Mouse (Mus musculus) liver, embryonic 12.5 days (tissue): ENCODE measurements around the gene Osbpl6. TPM values are rescaled to one million over a fixed set of nuclear protein-coding genes. Genes with fewer than 3 reads are reported as not detected.
A peak's percentile ranks its signal among the peaks of the same experiment; 100 is the strongest.

Experiments used
- ATAC-seq: fragments of 200-750 bp; cut with Nextera tagmentation; 2 replicates; pipeline ENCODE4 v1.8.0; 2017; ENCODE audit warnings: moderate number of reproducible peaks, mild to moderate bottlenecking, moderate library complexity
- H3K27ac ChIP-seq: fragments of 300-500 bp; sonication (generic); 2 replicates; pipeline ENCODE4 v1.5.1; 2016; ENCODE audit warnings: mild to moderate bottlenecking
- H3K27me3 ChIP-seq: fragments of 300-500 bp; sonication (generic); replicated peaks from 2 replicates; pipeline ENCODE4 v1.6.1; 2016; ENCODE audit warnings: mild to moderate bottlenecking, moderate library complexity
- H3K36me3 ChIP-seq: fragments of 300-500 bp; sonication (generic); 2 replicates; pipeline ENCODE4 v1.6.1; 2016; ENCODE audit warnings: mild to moderate bottlenecking, moderate library complexity
- H3K4me1 ChIP-seq: fragments of 300-500 bp; sonication (generic); 2 replicates; pipeline ENCODE4 v1.6.1; 2016
- H3K4me2 ChIP-seq: fragments of 300-500 bp; sonication (generic); 2 replicates; pipeline ENCODE4 v1.6.1; 2016; ENCODE audit warnings: mild to moderate bottlenecking, moderate library complexity
- H3K4me3 ChIP-seq: fragments of 300-500 bp; sonication (generic); 2 replicates; pipeline ENCODE4 v1.5.1; 2016; ENCODE audit warnings: mild to moderate bottlenecking, moderate library complexity
- H3K9ac ChIP-seq: fragments of 300-500 bp; sonication (generic); 2 replicates; pipeline ENCODE4 v1.6.1; 2016; ENCODE audit warnings: mild to moderate bottlenecking, moderate library complexity
- H3K9me3 ChIP-seq: fragments of 300-500 bp; sonication (generic); replicated peaks from 2 replicates; pipeline ENCODE4 v1.6.1; 2016; ENCODE audit warnings: mild to moderate bottlenecking, moderate library complexity
- WGBS: fragments of 180-500 bp; shearing (Covaris S2); methylation state at CpG from one replicate; pipeline ENCODE4 v1.1.7; 2016; ENCODE audit not compliant: insufficient replicate concordance; 5-methylcytosine and 5-hydroxymethylcytosine counted together
- polyA plus RNA-seq: library from polyadenylated mRNA; unstranded; fragments of >200 nt; fragmentation: Nextera tagmentation; extraction: Ambion mirVana; gene quantifications from 2 replicates; pipeline ENCODE4 v1.2.1, GENCODE M21; 2016

Gene Osbpl6
- 1.5 and 1.9 TPM in 2 replicates for polyA plus RNA-seq

- H3K4me2 ChIP-seq = peak within 1 kb of the TSS; percentile 75
- H3K9me3 ChIP-seq = no peaks in the 10 kb centered on the region
- peaks cover 72% of the 10 kb centered on the region for H3K27me3 ChIP-seq
- WGBS = under 1% methylated on average over 71 of the region's 89 CpGs
- H3K4me1 ChIP-seq = 0 out of 2 replicates have a peak, but pooled peaks cover 13% of the 10 kb centered on the region
- no peaks in the 10 kb centered on the region for H3K36me3 ChIP-seq
- peak within 1 kb of the TSS; percentile 60 for H3K9ac ChIP-seq
- ATAC-seq = peak; percentile 73
- no peak within 1 kb of the TSS for H3K27ac ChIP-seq
- H3K4me3 ChIP-seq = peak within 1 kb of the TSS; percentile 62
These were observed at the start of gene Osbpl6 for GRCm38 (mm10) chr2:76406151-76406936. Osbpl6 (plus strand) TSS chr2:76406508.

- no peaks in the 10 kb centered on the region for H3K4me1 ChIP-seq
- no peaks in the 10 kb centered on the region for H3K27me3 ChIP-seq
- no peaks in the 10 kb centered on the region for H3K36me3 ChIP-seq
- H3K27ac ChIP-seq = no peak within 1 kb of the TSS
- H3K4me2 ChIP-seq = no peak within 1 kb of the TSS
- H3K9me3 ChIP-seq = no peaks in the 10 kb centered on the region
- 74% methylated on average over 11 of the region's 11 CpGs for WGBS
- no peak within 1 kb of the TSS for H3K4me3 ChIP-seq
- H3K9ac ChIP-seq = no peak within 1 kb of the TSS
- ATAC-seq = no peak
These were observed 46.1 kb upstream of the Osbpl6 start, which contains the start of gene Cyct for GRCm38 (mm10) chr2:76360226-76360625. Cyct (minus strand) TSS chr2:76360450.

GRCm38 (mm10) chr2:76362111-76362510 lies 44.2 kb upstream of the Osbpl6 start:
- H3K27ac ChIP-seq = no peak overlapping the region
- no peak overlapping the region for H3K4me2 ChIP-seq
- H3K9ac ChIP-seq = no peak overlapping the region
- no peaks in the 10 kb centered on the region for H3K9me3 ChIP-seq
- no peak for ATAC-seq
- H3K4me3 ChIP-seq = no peak overlapping the region
- no peaks in the 10 kb centered on the region for H3K4me1 ChIP-seq
- WGBS = 41% methylated on average over 2 of the region's 2 CpGs
- H3K36me3 ChIP-seq = no peaks in the 10 kb centered on the region
- no peaks in the 10 kb centered on the region for H3K27me3 ChIP-seq

GRCm38 (mm10) chr2:76365811-76366210 lies 40.5 kb upstream of the Osbpl6 start:
- Histone ChIP-seq H3K27ac (no peak overlapping the region), H3K4me3 (no peak overlapping the region), H3K4me2 (no peak overlapping the region), H3K9ac (no peak overlapping the region), H3K9me3 (no peaks in the 10 kb centered on the region), H3K27me3 (no peaks in the 10 kb centered on the region), H3K4me1 (peaks cover 15% of the 10 kb centered on the region), H3K36me3 (no peaks in the 10 kb centered on the region)
- no peak for ATAC-seq
- 57% methylated on average over 4 of the region's 4 CpGs for WGBS

GRCm38 (mm10) chr2:76367188-76367922 lies 39.0 kb upstream of the Osbpl6 start:
- H3K4me3 ChIP-seq = no peak overlapping the region
- no peaks in the 10 kb centered on the region for H3K9me3 ChIP-seq
- no peaks in the 10 kb centered on the region for H3K27me3 ChIP-seq
- H3K4me1 ChIP-seq = peaks cover 31% of the 10 kb centered on the region
- WGBS = 14% methylated on average over 9 of the region's 9 CpGs
- H3K36me3 ChIP-seq = peaks cover 4% of the 10 kb centered on the region; the same call in 1 of the 2 replicates
- no peak overlapping the region for H3K27ac ChIP-seq
- no peak overlapping the region for H3K9ac ChIP-seq
- ATAC-seq = no peak
- no peak overlapping the region for H3K4me2 ChIP-seq

GRCm38 (mm10) chr2:76368861-76369660 lies 37.2 kb upstream of the Osbpl6 start:
- 48% methylated on average over 12 of the region's 13 CpGs for WGBS
- no peak for ATAC-seq
- H3K27me3 ChIP-seq = no peaks in the 10 kb centered on the region
- no peaks in the 10 kb centered on the region for H3K9me3 ChIP-seq
- no peak overlapping the region for H3K9ac ChIP-seq
- H3K4me2 ChIP-seq = peak overlapping the region; percentile 94
- peaks cover 19% of the 10 kb centered on the region for H3K36me3 ChIP-seq
- H3K4me1 ChIP-seq = peaks cover 33% of the 10 kb centered on the region
- peak overlapping the region; percentile 97; the same call in 1 of the 2 replicates for H3K4me3 ChIP-seq
- H3K27ac ChIP-seq = no peak overlapping the region

- peak within 1 kb of the TSS; percentile 94 for H3K4me2 ChIP-seq
- ATAC-seq = peak; percentile 91
- peak within 1 kb of the TSS; percentile 97 for H3K4me3 ChIP-seq
- no peaks in the 10 kb centered on the region for H3K9me3 ChIP-seq
- H3K4me1 ChIP-seq = peaks cover 33% of the 10 kb centered on the region
- no peaks in the 10 kb centered on the region for H3K27me3 ChIP-seq
- H3K27ac ChIP-seq = peak within 1 kb of the TSS; percentile 94
- peaks cover 28% of the 10 kb centered on the region for H3K36me3 ChIP-seq
- H3K9ac ChIP-seq = peak within 1 kb of the TSS; percentile 90
- under 1% methylated on average over 61 of the region's 61 CpGs for WGBS
These were observed 36.3 kb upstream of the Osbpl6 start, which contains the start of gene Rbm45 for GRCm38 (mm10) chr2:76369821-76370655. Rbm45 (plus strand) TSS chr2:76369984.

- H3K27me3 ChIP-seq = no peaks in the 10 kb centered on the region
- peak overlapping the region; percentile 97 for H3K4me3 ChIP-seq
- under 1% methylated on average over 7 of the region's 7 CpGs for WGBS
- ATAC-seq = peak; percentile 42
- H3K27ac ChIP-seq = peak overlapping the region; percentile 94; the same call in 1 of the 2 replicates
- no peaks in the 10 kb centered on the region for H3K9me3 ChIP-seq
- peak overlapping the region; percentile 94 for H3K4me2 ChIP-seq
- peak overlapping the region; percentile 90 for H3K9ac ChIP-seq
- H3K36me3 ChIP-seq = peaks cover 34% of the 10 kb centered on the region
- peaks cover 33% of the 10 kb centered on the region for H3K4me1 ChIP-seq
These were observed 35.7 kb upstream of the Osbpl6 start for GRCm38 (mm10) chr2:76370656-76370922.

GRCm38 (mm10) chr2:76372244-76372643 lies 34.1 kb upstream of the Osbpl6 start:
- WGBS = 29% methylated on average over 4 of the region's 4 CpGs
- H3K9me3 ChIP-seq = no peaks in the 10 kb centered on the region
- H3K36me3 ChIP-seq = peaks cover 47% of the 10 kb centered on the region
- H3K27me3 ChIP-seq = no peaks in the 10 kb centered on the region
- H3K4me3 ChIP-seq = no peak overlapping the region
- peak; percentile 72 for ATAC-seq
- H3K4me2 ChIP-seq = peak overlapping the region; percentile 94; the same call in 1 of the 2 replicates
- H3K9ac ChIP-seq = no peak overlapping the region
- H3K4me1 ChIP-seq = peaks cover 33% of the 10 kb centered on the region
- H3K27ac ChIP-seq = 0 out of 2 replicates have a peak overlapping the region, but pooled peaks have one; percentile 7

- peaks cover 22% of the 10 kb centered on the region for H3K4me1 ChIP-seq
- no peak overlapping the region for H3K4me3 ChIP-seq
- H3K9ac ChIP-seq = no peak overlapping the region
- H3K9me3 ChIP-seq = no peaks in the 10 kb centered on the region
- WGBS = 86% methylated on average over 6 of the region's 6 CpGs
- H3K4me2 ChIP-seq = no peak overlapping the region
- no peaks in the 10 kb centered on the region for H3K27me3 ChIP-seq
- H3K36me3 ChIP-seq = peaks cover 71% of the 10 kb centered on the region
- no peak overlapping the region for H3K27ac ChIP-seq
- no peak for ATAC-seq
These were observed 31.6 kb upstream of the Osbpl6 start for GRCm38 (mm10) chr2:76374544-76375206.
